Mouse (Mus musculus) heart, adult 2 months (tissue): ENCODE results near the gene Pgpep1. TPM values are rescaled to one million over a fixed set of nuclear protein-coding genes. Genes with fewer than 3 reads are reported as not detected.

Source experiments
- DNase-seq, 2 experiments: peaks; one replicate each; pipeline ENCODE4 v3.0.0; 2021
- H3K27ac ChIP-seq: fragments of 200-600 bp; 2 replicates; pipeline ENCODE4 v1.8.1; 2022
- H3K27me3 ChIP-seq: fragments of 200-500 bp; 2 replicates; pipeline ENCODE4 v1.6.1; 2012; ENCODE audit warnings: mild to moderate bottlenecking, low read length, inconsistent platforms, mixed read lengths; ENCODE audit not compliant: control insufficient read depth, insufficient read depth
- H3K36me3 ChIP-seq: fragments of 200-500 bp; 2 replicates; pipeline ENCODE4 v1.6.1; 2012; ENCODE audit warnings: low read length, inconsistent platforms; ENCODE audit not compliant: control insufficient read depth, insufficient read depth
- H3K4me1 ChIP-seq: fragments of 200-500 bp; 2 replicates; pipeline ENCODE4 v1.6.1; 2011; ENCODE audit warnings: low read length; ENCODE audit not compliant: control insufficient read depth, insufficient read depth
- H3K4me3 ChIP-seq: fragments of 200-600 bp; 2 replicates; pipeline ENCODE4 v1.8.1; 2022
- H3K79me2 ChIP-seq: fragments of 200-500 bp; replicated peaks from 2 replicates; pipeline ENCODE4 v1.6.1; 2012; ENCODE audit warnings: mild to moderate bottlenecking, inconsistent platforms, low read length, moderate library complexity, mixed read lengths; ENCODE audit not compliant: control insufficient read depth, insufficient read depth
- H3K9ac ChIP-seq: fragments of 200-500 bp; 2 replicates; pipeline ENCODE4 v1.6.1; 2012; ENCODE audit warnings: low read depth, mild to moderate bottlenecking, control low read depth, inconsistent platforms, low read length, mixed read lengths
- CTCF ChIP-seq: fragments of 200-600 bp; IDR thresholded peaks from 2 replicates; pipeline ENCODE4 v1.8.1; 2022; ENCODE audit warnings: antibody characterized with exemption, mild to moderate bottlenecking, moderate library complexity
- EP300 ChIP-seq: fragments of 200-500 bp; IDR thresholded peaks from 2 replicates; pipeline ENCODE4 v1.6.1; 2011; ENCODE audit warnings: low read depth, low read length, control low read depth; ENCODE audit not compliant: insufficient read depth
- POLR2A ChIP-seq: fragments of 200-500 bp; IDR thresholded peaks from 2 replicates; pipeline ENCODE4 v1.6.1; 2011; ENCODE audit warnings: mild to moderate bottlenecking, low read depth, low read length, control low read depth; ENCODE audit not compliant: insufficient read depth
- WGBS: fragments of 180-500 bp; shearing (Covaris S2); methylation state at CpG from one replicate; pipeline ENCODE4 v1.1.7; 2018; 5-methylcytosine and 5-hydroxymethylcytosine counted together
- intact Hi-C: fragments of 180-260 bp; cut with DNase I; formaldehyde crosslinking; loops from one replicate; pipeline ENCODE4 v1.15.1; 2025
- polyA plus RNA-seq: library from polyadenylated mRNA; depleted of rRNA; stranded (reverse); fragments of >200 nt; gene quantifications from 2 replicates; pipeline ENCODE4 v1.2.3, GENCODE M21; 2012
- total RNA-seq, 2 experiments: library from RNA; stranded (reverse); gene quantifications; 2 replicates each; pipeline ENCODE4 v1.2.3; 2021

Gene Pgpep1
- total and polyA plus RNA-seq, 3 experiments = 35.5 to 48.4 (median 39.7) TPM

DNA sequence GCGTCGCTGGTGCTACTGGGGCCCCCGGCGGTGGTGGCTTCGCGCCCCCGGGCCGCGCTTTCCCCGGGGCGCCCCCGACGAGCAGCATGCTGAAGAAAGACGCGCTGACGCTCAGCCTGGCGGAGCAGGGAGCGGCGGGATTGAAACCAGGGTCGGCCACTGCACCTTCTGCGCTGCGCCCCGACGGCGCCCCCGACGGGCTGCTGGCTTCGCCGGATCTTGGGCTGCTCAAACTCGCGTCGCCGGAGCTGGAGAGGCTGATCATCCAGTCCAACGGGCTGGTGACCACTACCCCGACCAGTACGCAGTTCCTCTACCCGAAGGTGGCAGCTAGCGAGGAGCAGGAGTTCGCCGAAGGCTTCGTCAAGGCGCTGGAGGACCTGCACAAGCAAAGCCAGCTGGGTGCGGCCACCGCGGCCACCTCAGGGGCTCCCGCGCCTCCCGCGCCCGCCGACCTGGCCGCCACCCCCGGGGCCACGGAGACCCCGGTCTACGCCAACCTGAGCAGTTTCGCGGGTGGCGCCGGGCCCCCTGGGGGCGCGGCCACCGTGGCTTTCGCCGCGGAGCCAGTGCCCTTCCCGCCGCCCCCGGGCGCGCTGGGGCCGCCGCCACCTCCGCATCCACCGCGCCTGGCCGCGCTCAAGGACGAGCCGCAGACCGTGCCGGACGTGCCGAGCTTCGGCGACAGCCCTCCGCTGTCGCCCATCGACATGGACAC, 39.1 kb upstream of the Pgpep1 start:
- DNase-seq = no peak
- peaks cover 24% of the 10 kb centered on the region for H3K4me1 ChIP-seq
- no peaks in the 10 kb centered on the region for H3K27me3 ChIP-seq
- H3K27ac ChIP-seq = peak overlapping the region; percentile 94
- H3K9ac ChIP-seq = peak overlapping the region; percentile 95
- peaks cover 2% of the 10 kb centered on the region; the same call in 1 of the 2 replicates for H3K36me3 ChIP-seq
- WGBS = under 1% methylated on average over 83 of the region's 89 CpGs
- peak overlapping the region; percentile 99 for H3K4me3 ChIP-seq
- TF ChIP-seq CTCF (no peak), EP300 (no peak), POLR2A (no peak)
- H3K79me2 ChIP-seq = no peaks in the 10 kb centered on the region
- intact Hi-C loops = no loop called here

DNA sequence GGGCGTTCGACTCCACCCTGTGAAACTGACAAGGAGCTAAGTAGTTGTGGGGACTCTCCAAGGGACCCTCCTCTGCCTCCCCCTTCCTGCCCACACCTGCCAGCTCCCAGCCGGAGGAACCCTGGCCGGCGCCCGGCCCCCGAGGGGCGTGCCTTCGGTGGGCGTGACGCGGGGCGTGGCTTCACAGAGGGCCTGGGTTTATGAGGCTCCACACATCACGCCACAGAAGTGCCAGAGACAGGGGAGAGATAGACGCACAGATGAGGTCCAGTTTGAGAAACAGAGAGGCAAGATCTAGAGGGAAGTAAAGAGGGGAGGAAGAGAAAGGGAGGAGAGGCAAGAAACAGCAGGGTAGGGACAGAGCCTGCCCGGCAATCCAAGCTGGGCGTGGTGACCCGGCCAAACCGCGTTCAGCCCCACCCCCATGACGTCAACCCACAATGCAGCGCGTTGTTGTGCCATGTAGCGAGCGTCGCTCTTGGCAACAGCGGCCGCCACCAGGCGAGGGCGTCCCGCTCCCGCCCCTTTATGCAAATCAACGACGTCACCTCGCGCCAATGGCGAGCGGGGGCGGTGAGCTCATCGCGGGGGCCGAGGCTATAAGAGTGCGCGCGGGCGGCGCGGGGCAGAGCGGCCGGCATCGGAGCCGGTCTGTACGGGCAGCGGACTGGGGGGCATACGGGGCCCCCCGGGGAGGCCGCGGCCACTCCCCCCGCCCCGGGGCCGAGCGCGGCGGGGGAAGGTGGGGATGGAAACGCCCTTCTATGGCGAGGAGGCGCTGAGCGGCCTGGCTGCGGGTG, 38.3 kb upstream of the Pgpep1 start, which contains the start of gene Jund:
Jund (plus strand) TSS at position 640 of the 800 bp plus-strand sequence.
- H3K4me1 ChIP-seq = peaks cover 24% of the 10 kb centered on the region
- WGBS = under 1% methylated on average over 64 of the region's 69 CpGs
- intact Hi-C loops = no loop called here
- H3K4me3 ChIP-seq = peak within 1 kb of the TSS; percentile 99
- TF ChIP-seq POLR2A (peak; percentile 96), CTCF (no peak), EP300 (peak; percentile 99)
- peak within 1 kb of the TSS; percentile 95 for H3K9ac ChIP-seq
- no peaks in the 10 kb centered on the region for H3K27me3 ChIP-seq
- peak within 1 kb of the TSS; percentile 94 for H3K27ac ChIP-seq
- DNase-seq = peak; percentile 99
- H3K36me3 ChIP-seq = peaks cover 2% of the 10 kb centered on the region; the same call in 1 of the 2 replicates
- H3K79me2 ChIP-seq = no peaks in the 10 kb centered on the region

DNA sequence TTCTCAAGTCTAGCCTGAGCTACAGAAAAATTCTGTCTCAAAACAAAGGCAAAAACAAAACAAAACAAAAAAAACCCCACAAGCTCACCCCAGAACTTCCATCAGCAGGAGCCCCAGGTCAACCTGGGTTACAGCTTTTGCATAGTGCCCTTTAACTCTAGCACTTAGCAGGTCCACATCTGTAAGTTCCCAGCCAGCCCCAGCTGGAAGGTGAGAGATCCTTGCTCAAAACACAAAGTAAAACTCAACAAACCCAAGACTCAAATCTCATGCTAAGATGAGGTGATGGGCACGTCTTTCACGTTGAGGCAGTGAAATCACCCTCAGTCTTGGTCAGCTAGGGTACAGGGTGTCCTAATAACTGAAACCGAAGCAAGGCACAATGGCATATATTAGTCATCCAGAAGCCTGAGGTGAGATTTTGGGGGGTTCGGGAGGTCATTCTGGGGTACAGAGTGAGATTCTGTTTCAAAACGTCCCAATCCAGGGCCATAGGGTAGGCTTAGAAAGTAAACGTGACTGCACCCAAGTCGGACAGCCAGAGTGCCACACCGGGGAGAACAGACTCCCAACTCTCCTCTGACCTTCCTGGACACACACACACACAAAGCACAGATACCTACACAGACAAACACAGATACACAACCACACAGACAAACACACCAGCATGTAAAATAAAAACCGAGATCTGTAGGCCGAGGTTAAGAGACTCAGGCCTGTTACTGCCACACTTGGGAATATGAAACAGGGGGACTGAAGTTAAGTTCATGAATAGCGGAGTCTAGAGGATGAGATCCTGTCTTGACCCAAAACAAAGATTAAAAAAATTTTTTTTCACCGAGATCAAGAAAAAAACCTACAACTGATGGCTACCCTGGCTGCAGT, 37.4 kb upstream of the Pgpep1 start:
- H3K9ac ChIP-seq = peak overlapping the region; percentile 93
- peaks cover 2% of the 10 kb centered on the region; the same call in 1 of the 2 replicates for H3K36me3 ChIP-seq
- peaks cover 20% of the 10 kb centered on the region for H3K4me1 ChIP-seq
- 57% methylated on average over 12 of the region's 12 CpGs for WGBS
- intact Hi-C loops = no loop called here
- no peaks in the 10 kb centered on the region for H3K79me2 ChIP-seq
- no peaks in the 10 kb centered on the region for H3K27me3 ChIP-seq
- DNase-seq = peak in 1 of 2 experiments; percentile 34
- H3K4me3 ChIP-seq = peak overlapping the region; percentile 66
- TF ChIP-seq CTCF = no peak
- TF ChIP-seq POLR2A = no peak
- no peak for TF ChIP-seq EP300
- H3K27ac ChIP-seq = peak overlapping the region; percentile 92

DNA sequence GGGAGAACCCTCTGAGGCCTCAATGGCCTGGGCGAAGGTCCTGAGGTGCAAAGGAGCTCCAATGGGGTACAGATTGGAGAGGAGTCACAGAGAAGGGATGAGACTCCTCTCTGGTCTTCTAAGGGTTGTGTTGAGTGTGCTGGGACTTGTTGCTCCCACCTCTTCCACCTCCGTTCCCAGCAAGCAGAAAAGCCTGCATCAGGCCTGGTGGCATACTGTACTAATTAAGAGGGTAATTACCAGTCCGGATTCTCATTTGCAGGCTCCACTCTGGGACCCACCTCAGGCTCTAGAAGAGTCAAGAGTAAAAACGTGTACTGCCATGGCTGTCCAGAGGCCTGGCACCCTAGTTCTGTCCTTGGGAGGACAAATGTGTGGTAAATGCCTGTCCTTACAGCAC, 36.8 kb upstream of the Pgpep1 start:
- intact Hi-C loops = no loop called here

DNA sequence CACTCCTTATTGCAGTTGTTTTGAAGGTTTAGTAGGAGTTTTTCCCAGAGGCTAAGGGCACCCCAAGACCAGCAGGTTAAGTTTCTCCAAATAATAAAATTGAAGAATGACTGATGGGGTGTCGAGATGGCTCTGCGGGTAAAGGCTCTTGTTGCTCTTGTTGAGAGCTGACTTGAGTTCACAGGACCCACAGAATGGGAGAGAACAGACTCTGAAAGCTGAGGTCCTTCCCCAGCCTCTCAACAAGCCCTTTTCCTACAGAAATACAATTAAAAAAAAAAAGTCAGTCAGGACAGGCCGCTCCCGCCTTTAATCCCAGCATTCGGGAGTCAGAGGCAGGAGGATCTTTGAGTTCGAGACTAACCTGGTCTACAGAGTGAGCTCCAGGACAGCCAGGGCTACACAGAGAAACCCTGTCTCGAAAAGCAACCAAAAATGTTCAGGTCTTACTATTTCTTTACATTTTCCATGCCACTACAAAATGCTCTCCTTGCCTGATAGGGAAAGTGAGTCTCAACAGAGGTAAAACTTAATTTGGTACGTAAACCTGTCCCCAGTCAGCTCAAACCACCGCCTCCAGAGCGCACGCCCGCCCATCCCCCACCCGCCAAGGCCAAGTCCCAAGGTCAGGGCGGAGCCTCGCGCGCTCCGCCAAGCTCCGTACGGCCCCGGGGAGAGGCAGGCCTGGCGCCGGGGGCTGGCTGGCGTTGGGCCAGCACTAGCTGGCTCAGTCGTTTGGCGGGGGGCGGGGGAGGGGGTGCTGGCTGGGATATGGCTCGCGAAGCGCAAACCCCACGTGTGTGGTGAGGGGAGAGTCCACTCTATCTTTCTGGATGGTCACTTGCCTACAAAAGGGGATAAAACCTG, 36.1 kb upstream of the Pgpep1 start:
- no peaks in the 10 kb centered on the region for H3K27me3 ChIP-seq
- intact Hi-C loops = no loop called here
- no peaks in the 10 kb centered on the region for H3K79me2 ChIP-seq
- peak overlapping the region; percentile 44 for H3K9ac ChIP-seq
- whole genome bisulfite sequencing = 5% methylated on average over 31 of the region's 31 CpGs
- peak; percentile 81 to 84 for DNase-seq
- peak overlapping the region; percentile 92 for H3K27ac ChIP-seq
- peaks cover 2% of the 10 kb centered on the region; the same call in 1 of the 2 replicates for H3K36me3 ChIP-seq
- H3K4me1 ChIP-seq = peaks cover 15% of the 10 kb centered on the region
- TF ChIP-seq EP300 = 0 out of 2 replicates have a peak, but pooled peaks have one; percentile 10
- TF ChIP-seq POLR2A = 0 out of 2 replicates have a peak, but pooled peaks have one; percentile 40
- TF ChIP-seq CTCF = no peak
- H3K4me3 ChIP-seq = no peak overlapping the region

More for the DNA sequence above, 36.8 kb upstream of the Pgpep1 start:
- H3K27me3 ChIP-seq = no peaks in the 10 kb centered on the region
- H3K79me2 ChIP-seq = no peaks in the 10 kb centered on the region
- TF ChIP-seq EP300 = no peak
- no peak for TF ChIP-seq CTCF
- TF ChIP-seq POLR2A = no peak
- H3K9ac ChIP-seq = no peak overlapping the region; the same call in 1 of the 2 replicates
- peaks cover 16% of the 10 kb centered on the region for H3K4me1 ChIP-seq
- peak overlapping the region; percentile 92 for H3K27ac ChIP-seq
- H3K36me3 ChIP-seq = peaks cover 2% of the 10 kb centered on the region; the same call in 1 of the 2 replicates
- peak in 1 of 2 experiments; percentile 50 for DNase-seq
- no peak overlapping the region for H3K4me3 ChIP-seq
- WGBS = 58% methylated on average over 4 of the region's 4 CpGs
